Mouse (Mus musculus) small intestine, adult 2 months (tissue): ENCODE data around the gene Atp13a2.

ENCODE experiments used
- CTCF ChIP-seq: fragments of 200-500 bp; IDR thresholded peaks from 2 replicates; pipeline ENCODE4 v1.5.1; 2012; ENCODE audit warnings: low read depth, mild to moderate bottlenecking, control low read depth, inconsistent platforms, low read length, moderate library complexity, mixed read lengths; ENCODE audit not compliant: insufficient replicate concordance, insufficient read length; ENCODE audit errors: extremely low read depth
- POLR2A ChIP-seq: fragments of 200-500 bp; IDR thresholded peaks from 2 replicates; pipeline ENCODE4 v1.6.1; 2012; ENCODE audit warnings: low read depth, mild to moderate bottlenecking, control low read depth, inconsistent platforms, low read length, moderate library complexity

DNA sequence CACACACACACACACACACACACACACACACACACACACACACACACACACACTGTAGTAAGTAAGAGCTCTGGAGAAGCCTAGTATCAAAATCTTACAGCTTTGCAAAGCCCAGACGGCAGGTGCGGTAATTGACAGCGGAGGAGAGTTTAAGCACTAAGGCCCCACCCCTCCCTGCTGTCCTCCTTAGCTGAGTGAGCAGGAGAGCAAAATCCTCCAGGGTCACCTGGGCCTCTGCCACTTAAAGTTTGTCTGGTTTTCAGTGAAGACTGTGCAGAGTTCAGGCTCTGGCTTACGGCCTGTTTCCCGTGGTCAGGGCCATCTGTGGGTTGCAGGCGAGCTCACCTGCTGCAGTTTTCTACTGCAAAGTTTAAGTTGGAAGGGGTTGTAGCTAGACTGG is 38.2 kb upstream of the Atp13a2 start:
- no peak for TF ChIP-seq CTCF
- no peak for TF ChIP-seq POLR2A
